Mouse (Mus musculus): ENCODE results near the gene Fam126a.
A peak's percentile ranks its signal among the peaks of the same experiment; 100 is the strongest.
"Not testable (repeated sequence)": the region's sequence is repeated elsewhere in the genome, so short reads cannot be mapped to it uniquely, and the experiment has no call there.

The Fam126a gene

DNA sequence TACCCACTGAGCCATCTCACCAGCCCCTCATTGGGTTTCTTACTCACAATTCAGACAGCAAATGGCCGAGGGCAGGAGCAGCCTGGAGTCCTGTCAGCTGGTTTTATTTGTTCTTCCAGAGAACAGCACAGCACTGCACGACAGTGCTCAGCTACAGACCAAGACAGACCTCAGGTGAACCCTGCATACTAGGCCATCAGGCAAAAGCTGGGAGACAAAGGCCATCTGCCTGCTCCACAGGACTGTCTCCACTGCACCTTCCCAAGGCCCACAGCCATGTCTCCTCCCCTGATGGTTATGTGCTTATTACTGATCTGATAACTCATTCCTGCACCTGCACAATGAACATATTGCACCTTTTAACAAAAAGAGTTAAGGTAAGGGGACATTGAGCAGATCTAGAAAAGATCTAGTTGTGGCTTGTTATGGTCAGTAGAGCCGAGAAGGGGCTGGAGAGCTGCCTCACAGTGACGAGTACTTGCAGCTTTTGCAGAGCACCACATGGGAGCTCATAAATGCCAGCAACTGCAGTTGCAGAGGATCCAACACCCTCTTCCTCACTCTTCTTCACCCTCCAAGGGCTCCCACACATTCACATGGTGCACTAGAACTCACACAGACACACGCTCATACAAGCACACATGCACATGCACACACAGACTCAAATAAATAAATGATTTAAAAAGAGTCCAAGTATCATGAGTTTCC, 137.2 kb downstream of the Fam126a start:
- no peak for DNase-seq

DNA sequence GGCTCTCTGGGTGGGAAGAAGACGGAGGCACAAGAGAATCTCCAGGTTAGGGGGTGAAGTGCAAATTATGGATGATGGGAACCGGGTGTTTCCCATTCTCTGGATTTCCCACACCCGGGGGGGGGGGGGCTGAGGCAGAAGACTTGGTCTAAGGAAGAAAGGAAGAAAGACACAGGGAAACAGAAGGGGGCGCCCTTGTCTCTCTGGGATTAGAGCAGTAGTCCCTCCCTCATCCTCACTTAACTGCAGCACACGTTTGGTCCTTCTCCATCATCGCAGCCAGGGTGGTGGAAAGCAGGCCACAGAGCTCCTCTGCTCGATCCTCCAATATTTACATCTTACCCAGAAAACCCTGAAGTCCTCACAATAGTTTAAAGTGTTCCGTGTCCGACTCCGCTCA, 139.8 kb downstream of the Fam126a start:
- DNase-seq, result peak; percentile 34 to 76

DNA sequence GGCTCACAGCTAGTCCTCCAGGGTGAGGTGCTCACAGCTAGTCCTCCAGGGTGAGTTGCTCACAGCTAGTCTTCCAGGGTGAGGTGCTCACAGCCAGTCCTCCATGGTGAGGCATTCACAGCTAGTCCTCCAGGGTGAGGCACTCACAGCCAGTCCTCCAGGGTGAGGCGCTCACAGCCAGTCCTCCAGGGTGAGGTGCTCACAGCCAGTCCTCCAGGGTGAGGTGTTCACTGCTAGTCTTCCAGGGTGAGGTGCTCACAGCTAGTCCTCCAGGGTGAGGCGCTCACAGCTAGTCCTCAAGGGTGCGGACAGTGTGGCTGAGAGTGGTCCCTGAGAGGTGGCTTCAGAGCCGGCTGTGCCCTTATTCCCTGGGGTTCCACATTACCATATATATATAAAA, 141.0 kb downstream of the Fam126a start:
- DNase-seq, result no peak

DNA sequence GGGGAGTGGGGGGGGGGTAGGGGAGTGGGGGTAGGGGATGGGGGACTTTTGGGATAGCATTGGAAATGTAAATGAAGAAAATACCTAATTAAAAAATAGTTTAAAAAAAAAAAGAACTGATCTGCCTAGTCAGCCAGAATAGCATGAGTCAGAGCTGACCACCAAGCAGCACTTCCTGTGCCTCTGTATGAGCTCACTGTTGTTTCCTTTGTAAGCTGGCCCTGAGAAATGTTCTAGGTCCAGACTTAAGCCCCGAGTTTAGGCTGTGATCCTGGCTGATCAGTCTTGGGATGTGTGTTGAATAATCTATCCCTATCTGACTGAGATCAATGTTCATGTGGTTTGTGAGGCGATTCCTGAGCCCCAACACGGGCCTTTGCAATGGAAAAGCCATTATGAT, 143.4 kb downstream of the Fam126a start:
- DNase-seq, result no peak

DNA sequence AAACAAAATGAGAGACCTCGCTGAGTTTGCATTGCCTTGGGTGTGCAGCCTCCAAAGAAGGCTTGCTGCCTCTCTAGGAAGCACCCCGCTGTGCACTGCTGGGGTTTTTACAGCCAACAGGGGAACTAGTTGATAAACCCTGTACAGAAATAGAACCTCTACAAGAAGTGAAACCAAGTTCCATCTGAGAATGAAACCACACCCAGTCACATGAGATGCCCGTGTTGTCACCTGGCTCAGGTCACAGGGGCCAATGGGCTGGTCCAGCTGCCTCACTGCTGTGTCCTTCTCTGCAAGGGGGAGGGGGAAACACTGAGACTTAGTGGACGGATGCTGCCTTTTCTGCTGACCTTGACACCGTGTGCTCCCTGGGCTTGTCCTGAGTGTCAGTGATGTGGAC, 156.0 kb downstream of the Fam126a start:
- DNase-seq, result no peak

DNA sequence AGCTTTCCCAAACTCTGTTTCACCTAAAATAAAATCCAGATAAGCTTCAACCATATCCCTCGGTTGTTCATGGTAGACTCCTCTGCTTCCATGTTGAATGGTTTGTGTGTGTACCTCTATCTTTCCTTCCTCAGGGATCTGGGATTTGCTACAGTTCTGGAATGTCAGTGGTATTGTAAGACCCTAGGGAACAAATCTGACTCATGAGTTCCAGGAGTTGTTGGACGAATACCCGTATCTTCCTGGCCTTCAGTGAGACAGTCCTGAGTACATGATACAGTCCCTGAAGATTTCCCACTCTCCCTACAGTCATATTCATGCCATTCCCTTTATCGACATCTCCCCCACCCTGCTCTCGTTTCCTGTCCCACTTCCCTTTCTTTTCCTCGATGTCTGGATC, 157.9 kb downstream of the Fam126a start:
- DNase-seq, result no peak

DNA sequence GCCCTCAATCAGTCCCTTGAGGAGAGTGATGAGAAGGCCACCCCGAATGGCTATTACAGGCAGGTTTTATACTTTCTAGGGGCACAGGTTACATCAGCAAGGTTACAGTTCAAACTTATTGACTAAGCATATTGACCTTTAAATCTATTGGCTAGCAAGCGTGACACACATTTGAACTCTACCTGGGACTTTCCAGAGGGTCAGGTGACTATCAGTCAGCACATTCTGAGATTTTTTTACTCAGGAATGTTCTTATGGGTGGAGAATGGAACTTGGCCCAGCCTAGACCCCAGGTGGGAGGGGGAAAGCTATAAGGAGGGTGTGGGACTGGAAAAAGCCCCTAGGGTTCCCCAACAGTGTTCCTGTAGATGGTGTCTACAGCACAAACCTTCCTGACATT, 159.2 kb downstream of the Fam126a start:
- not testable (repeated sequence) for DNase-seq

DNA sequence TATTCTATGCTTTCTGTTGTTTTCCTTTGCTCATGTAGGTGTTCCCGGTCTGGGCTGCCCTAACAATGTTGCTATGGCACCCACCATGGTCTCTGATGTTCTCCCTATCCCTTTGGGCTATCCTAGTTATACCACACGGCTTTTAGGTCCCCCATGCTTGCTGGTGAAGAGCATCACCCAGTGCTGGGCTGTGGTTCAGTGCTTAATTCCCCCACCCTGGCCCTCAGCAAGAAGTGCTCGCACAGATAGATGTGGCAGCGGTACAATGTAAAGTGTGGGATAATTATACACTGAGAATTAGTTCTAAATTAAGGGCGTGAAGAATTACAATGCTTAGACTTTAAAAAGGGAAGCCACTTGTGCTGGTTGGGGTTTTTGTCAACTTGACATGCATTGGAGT, 164.5 kb downstream of the Fam126a start:
- DNase-seq, result no peak
